Mouse (Mus musculus): ENCODE results near the gene Rab25. TPM values are rescaled to one million over a fixed set of nuclear protein-coding genes. Genes with fewer than 3 reads are reported as not detected.

Gene Rab25
- polyA plus RNA-seq, 1 experiment = 9.3 TPM

- no peak for DNase-seq
- H3K27ac ChIP-seq (ENCODE audit: control insufficient read depth, insufficient read depth, low read length) = no peak overlapping the region
- WGBS = 94% methylated on average over 2 of the region's 2 CpGs
- TF ChIP-seq POLR2A (IDR thresholded peaks at IDR 0.05; ENCODE audit: control insufficient read depth, extremely low read depth, insufficient read depth, low read length, poor library complexity) (no peak), CTCF (IDR thresholded peaks at IDR 0.05; ENCODE audit: borderline replicate concordance, control insufficient read depth, extremely low read depth, insufficient read depth, low read length, poor library complexity) (no peak)
- H3K4me3 ChIP-seq (ENCODE audit: control insufficient read depth, insufficient read depth, low read length) = no peak overlapping the region
- no peaks in the 10 kb centered on the region for H3K4me1 ChIP-seq (replicated peaks; ENCODE audit: control insufficient read depth, insufficient read depth, low read length)
- peaks cover 49% of the 10 kb centered on the region for H3K36me3 ChIP-seq (ENCODE audit: control insufficient read depth, insufficient read depth, low read length)
- no peaks in the 10 kb centered on the region for H3K27me3 ChIP-seq (ENCODE audit: control insufficient read depth, insufficient read depth, low read length)
These were observed 20.5 kb upstream of the Rab25 start for GRCm38 (mm10) chr3:88568615-88569014.

- Histone ChIP-seq H3K36me3 (ENCODE audit: control insufficient read depth, insufficient read depth, low read length) (peaks cover 49% of the 10 kb centered on the region), H3K4me3 (ENCODE audit: control insufficient read depth, insufficient read depth, low read length) (no peak overlapping the region), H3K27ac (ENCODE audit: control insufficient read depth, insufficient read depth, low read length) (no peak overlapping the region), H3K27me3 (ENCODE audit: control insufficient read depth, insufficient read depth, low read length) (no peaks in the 10 kb centered on the region), H3K4me1 (replicated peaks; ENCODE audit: control insufficient read depth, insufficient read depth, low read length) (no peaks in the 10 kb centered on the region)
- 91% methylated on average over 6 of the region's 6 CpGs for WGBS
- TF ChIP-seq CTCF (IDR thresholded peaks at IDR 0.05; ENCODE audit: borderline replicate concordance, control insufficient read depth, extremely low read depth, insufficient read depth, low read length, poor library complexity) (no peak), POLR2A (IDR thresholded peaks at IDR 0.05; ENCODE audit: control insufficient read depth, extremely low read depth, insufficient read depth, low read length, poor library complexity) (no peak)
- DNase-seq = no peak
These were observed 19.8 kb upstream of the Rab25 start for GRCm38 (mm10) chr3:88567892-88568291.

GRCm38 (mm10) chr3:88566536-88567061, 18.5 kb upstream of the Rab25 start:
- Histone ChIP-seq H3K36me3 (ENCODE audit: control insufficient read depth, insufficient read depth, low read length) (peaks cover 49% of the 10 kb centered on the region), H3K27ac (ENCODE audit: control insufficient read depth, insufficient read depth, low read length) (no peak overlapping the region; the same call in 1 of the 2 replicates), H3K27me3 (ENCODE audit: control insufficient read depth, insufficient read depth, low read length) (no peaks in the 10 kb centered on the region), H3K4me3 (ENCODE audit: control insufficient read depth, insufficient read depth, low read length) (no peak overlapping the region), H3K4me1 (replicated peaks; ENCODE audit: control insufficient read depth, insufficient read depth, low read length) (no peaks in the 10 kb centered on the region)
- 92% methylated on average over 4 of the region's 4 CpGs for WGBS
- no peak for TF ChIP-seq POLR2A (IDR thresholded peaks at IDR 0.05; ENCODE audit: control insufficient read depth, extremely low read depth, insufficient read depth, low read length, poor library complexity)
- no peak for TF ChIP-seq CTCF (IDR thresholded peaks at IDR 0.05; ENCODE audit: borderline replicate concordance, control insufficient read depth, extremely low read depth, insufficient read depth, low read length, poor library complexity)
- DNase-seq = no peak

GRCm38 (mm10) chr3:88566116-88566515, 18.0 kb upstream of the Rab25 start:
- Histone ChIP-seq H3K36me3 (ENCODE audit: control insufficient read depth, insufficient read depth, low read length) (peaks cover 49% of the 10 kb centered on the region), H3K27me3 (ENCODE audit: control insufficient read depth, insufficient read depth, low read length) (no peaks in the 10 kb centered on the region), H3K4me3 (ENCODE audit: control insufficient read depth, insufficient read depth, low read length) (no peak overlapping the region), H3K4me1 (replicated peaks; ENCODE audit: control insufficient read depth, insufficient read depth, low read length) (no peaks in the 10 kb centered on the region), H3K27ac (ENCODE audit: control insufficient read depth, insufficient read depth, low read length) (no peak overlapping the region; the same call in 1 of the 2 replicates)
- TF ChIP-seq CTCF (IDR thresholded peaks at IDR 0.05; ENCODE audit: borderline replicate concordance, control insufficient read depth, extremely low read depth, insufficient read depth, low read length, poor library complexity) (no peak), POLR2A (IDR thresholded peaks at IDR 0.05; ENCODE audit: control insufficient read depth, extremely low read depth, insufficient read depth, low read length, poor library complexity) (no peak)
- DNase-seq = no peak
- WGBS = 95% methylated on average over 3 of the region's 3 CpGs

- Histone ChIP-seq H3K27me3 (ENCODE audit: control insufficient read depth, insufficient read depth, low read length) (no peaks in the 10 kb centered on the region), H3K36me3 (ENCODE audit: control insufficient read depth, insufficient read depth, low read length) (peaks cover 63% of the 10 kb centered on the region), H3K4me1 (replicated peaks; ENCODE audit: control insufficient read depth, insufficient read depth, low read length) (no peaks in the 10 kb centered on the region), H3K4me3 (ENCODE audit: control insufficient read depth, insufficient read depth, low read length) (no peak overlapping the region), H3K27ac (ENCODE audit: control insufficient read depth, insufficient read depth, low read length) (no peak overlapping the region)
- TF ChIP-seq POLR2A (IDR thresholded peaks at IDR 0.05; ENCODE audit: control insufficient read depth, extremely low read depth, insufficient read depth, low read length, poor library complexity) (no peak), CTCF (IDR thresholded peaks at IDR 0.05; ENCODE audit: borderline replicate concordance, control insufficient read depth, extremely low read depth, insufficient read depth, low read length, poor library complexity) (no peak)
- 98% methylated on average over 7 of the region's 7 CpGs for WGBS
- DNase-seq = no peak
These were observed 15.9 kb upstream of the Rab25 start for GRCm38 (mm10) chr3:88563966-88564365.

GRCm38 (mm10) chr3:88563442-88563841, 15.3 kb upstream of the Rab25 start:
- TF ChIP-seq CTCF (IDR thresholded peaks at IDR 0.05; ENCODE audit: borderline replicate concordance, control insufficient read depth, extremely low read depth, insufficient read depth, low read length, poor library complexity) = no peak
- TF ChIP-seq POLR2A (IDR thresholded peaks at IDR 0.05; ENCODE audit: control insufficient read depth, extremely low read depth, insufficient read depth, low read length, poor library complexity) = no peak
- peaks cover 58% of the 10 kb centered on the region for H3K36me3 ChIP-seq (ENCODE audit: control insufficient read depth, insufficient read depth, low read length)
- no peak overlapping the region for H3K4me3 ChIP-seq (ENCODE audit: control insufficient read depth, insufficient read depth, low read length)
- no peaks in the 10 kb centered on the region for H3K4me1 ChIP-seq (replicated peaks; ENCODE audit: control insufficient read depth, insufficient read depth, low read length)
- 92% methylated on average over 4 of the region's 4 CpGs for WGBS
- H3K27me3 ChIP-seq (ENCODE audit: control insufficient read depth, insufficient read depth, low read length) = no peaks in the 10 kb centered on the region
- no peak for DNase-seq
- H3K27ac ChIP-seq (ENCODE audit: control insufficient read depth, insufficient read depth, low read length) = no peak overlapping the region

- Histone ChIP-seq H3K4me1 (replicated peaks; ENCODE audit: control insufficient read depth, insufficient read depth, low read length) (no peaks in the 10 kb centered on the region), H3K4me3 (ENCODE audit: control insufficient read depth, insufficient read depth, low read length) (no peak overlapping the region), H3K27me3 (ENCODE audit: control insufficient read depth, insufficient read depth, low read length) (no peaks in the 10 kb centered on the region), H3K27ac (ENCODE audit: control insufficient read depth, insufficient read depth, low read length) (no peak overlapping the region), H3K36me3 (ENCODE audit: control insufficient read depth, insufficient read depth, low read length) (peaks cover 46% of the 10 kb centered on the region)
- no peak for TF ChIP-seq CTCF (IDR thresholded peaks at IDR 0.05; ENCODE audit: borderline replicate concordance, control insufficient read depth, extremely low read depth, insufficient read depth, low read length, poor library complexity)
- no peak for TF ChIP-seq POLR2A (IDR thresholded peaks at IDR 0.05; ENCODE audit: control insufficient read depth, extremely low read depth, insufficient read depth, low read length, poor library complexity)
- 96% methylated on average over 4 of the region's 4 CpGs for WGBS
- no peak for DNase-seq
These were observed 13.9 kb upstream of the Rab25 start for GRCm38 (mm10) chr3:88561989-88562388.

Data from thymus, adult 2 months (tissue).